Mouse (Mus musculus) limb, embryonic 14.5 days (tissue): ENCODE measurements around the gene Tnfsf12. TPM values are rescaled to one million over a fixed set of nuclear protein-coding genes. Genes with fewer than 3 reads are reported as not detected.
A peak's percentile ranks its signal among the peaks of the same experiment; 100 is the strongest.

Experiments
- ATAC-seq: fragments of 200-750 bp; cut with Nextera tagmentation; 2 replicates; pipeline ENCODE4 v1.8.0; 2017; ENCODE audit warnings: low read depth, moderate number of reproducible peaks, moderate TSS enrichment; ENCODE audit not compliant: low FRiP score
- DNase-seq: peaks from one replicate; pipeline ENCODE4 v3.0.0-alpha.2; 2015; ENCODE audit warnings: low spot score
- H3K27ac ChIP-seq: fragments of 300-500 bp; sonication (generic); replicated peaks from 2 replicates; pipeline ENCODE4 v1.5.1; 2014; ENCODE audit warnings: low read depth, mild to moderate bottlenecking, low read length, moderate library complexity, mixed read lengths
- H3K27me3 ChIP-seq: fragments of 300-500 bp; sonication (generic); 2 replicates; pipeline ENCODE4 v1.6.1; 2014; ENCODE audit warnings: low read length, mixed read lengths; ENCODE audit not compliant: control insufficient read depth, insufficient read depth
- H3K36me3 ChIP-seq: fragments of 300-500 bp; sonication (generic); 2 replicates; pipeline ENCODE4 v1.6.1; 2014; ENCODE audit warnings: mild to moderate bottlenecking, low read length, moderate library complexity, mixed read lengths; ENCODE audit not compliant: control insufficient read depth, insufficient read depth
- H3K4me1 ChIP-seq: fragments of 300-500 bp; sonication (generic); 2 replicates; pipeline ENCODE4 v1.6.1; 2014; ENCODE audit warnings: antibody characterized with exemption, low read length, mixed read lengths; ENCODE audit not compliant: control insufficient read depth, insufficient read depth
- H3K4me2 ChIP-seq: fragments of 300-500 bp; sonication (generic); replicated peaks from 2 replicates; pipeline ENCODE4 v1.6.1; 2014; ENCODE audit warnings: low read depth, mild to moderate bottlenecking, low read length, moderate library complexity; ENCODE audit not compliant: severe bottlenecking
- H3K4me3 ChIP-seq: fragments of 300-500 bp; sonication (generic); replicated peaks from 2 replicates; pipeline ENCODE4 v1.5.1; 2014; ENCODE audit warnings: low read length
- H3K9ac ChIP-seq: fragments of 300-500 bp; sonication (generic); 2 replicates; pipeline ENCODE4 v1.6.1; 2014; ENCODE audit warnings: mild to moderate bottlenecking, low read depth, low read length, moderate library complexity; ENCODE audit not compliant: severe bottlenecking
- H3K9me3 ChIP-seq: fragments of 300-500 bp; sonication (generic); 2 replicates; pipeline ENCODE4 v1.6.1; 2016; ENCODE audit warnings: low read length; ENCODE audit not compliant: control insufficient read depth
- POLR2A ChIP-seq: fragments of 200-500 bp; IDR thresholded peaks from 2 replicates; pipeline ENCODE4 v1.8.0; 2012; ENCODE audit warnings: inconsistent platforms, mild to moderate bottlenecking, moderate library complexity, borderline replicate concordance; ENCODE audit not compliant: insufficient read depth, insufficient read length; ENCODE audit errors: extremely low read depth
- WGBS: fragments of 180-500 bp; shearing (Covaris S2); extraction: QIAGEN DNeasy Blood & Tissue Kit; methylation state at CpG from one replicate; pipeline ENCODE4 v1.1.7; 2014; 5-methylcytosine and 5-hydroxymethylcytosine counted together
- polyA plus RNA-seq, 2 experiments: library from polyadenylated mRNA; depleted of rRNA in 1 of 2; stranded (reverse) in 1 of 2; unstranded in 1 of 2; fragments of >200 nt; fragmentation: Nextera tagmentation in 1 of 2; extraction: Ambion mirVana in 1 of 2; gene quantifications; 2 replicates each; pipeline versions ENCODE4 v1.2.1 to v1.2.3; 2012 to 2014

Tnfsf12 gene
- polyA plus RNA-seq, 2 experiments: 13.7 to 22.9 TPM

DNA sequence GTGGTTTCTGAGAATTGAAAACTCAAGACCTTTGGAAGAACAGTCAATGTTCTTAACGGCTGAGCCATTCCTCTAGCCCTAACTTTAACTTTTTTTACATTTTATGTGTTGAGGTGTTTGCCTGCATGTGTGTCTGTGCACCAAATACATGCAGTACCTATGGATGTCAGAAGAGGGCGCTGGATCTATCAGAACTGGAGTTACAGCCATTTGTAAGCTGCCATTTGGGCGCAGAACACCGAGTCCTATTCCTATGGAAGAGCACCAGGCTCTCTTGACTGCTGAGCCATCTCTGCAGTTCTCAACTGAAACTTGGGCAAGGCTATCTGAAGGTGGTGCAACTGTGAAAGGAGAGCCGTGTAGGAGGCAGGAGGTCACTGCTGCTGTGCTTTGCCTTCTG lies 2.9 kb upstream of the Tnfsf12 start:
- no peak for TF ChIP-seq POLR2A
- Histone ChIP-seq H3K4me2 (no peak overlapping the region), H3K9ac (no peak overlapping the region), H3K27ac (no peak overlapping the region), H3K9me3 (0 out of 2 replicates have a peak, but pooled peaks cover 5% of the 10 kb centered on the region), H3K4me3 (no peak overlapping the region), H3K36me3 (no peaks in the 10 kb centered on the region), H3K4me1 (peaks cover 7% of the 10 kb centered on the region), H3K27me3 (no peaks in the 10 kb centered on the region)
- WGBS: 78% methylated on average over 5 of the region's 5 CpGs
- no peak for DNase-seq
- no peak for ATAC-seq

GRCm38 (mm10) chr11:69697396-69697795 lies 1.7 kb upstream of the Tnfsf12 start:
- no peak overlapping the region for H3K4me3 ChIP-seq
- 90% methylated on average over 3 of the region's 3 CpGs for WGBS
- no peak overlapping the region for H3K9ac ChIP-seq
- no peak overlapping the region for H3K27ac ChIP-seq
- 0 out of 2 replicates have a peak, but pooled peaks cover 5% of the 10 kb centered on the region for H3K9me3 ChIP-seq
- ATAC-seq (no peak), DNase-seq (no peak)
- no peaks in the 10 kb centered on the region for H3K36me3 ChIP-seq
- no peak overlapping the region for H3K4me2 ChIP-seq
- H3K27me3 ChIP-seq: no peaks in the 10 kb centered on the region
- TF ChIP-seq POLR2A: no peak
- peaks cover 7% of the 10 kb centered on the region for H3K4me1 ChIP-seq

DNA sequence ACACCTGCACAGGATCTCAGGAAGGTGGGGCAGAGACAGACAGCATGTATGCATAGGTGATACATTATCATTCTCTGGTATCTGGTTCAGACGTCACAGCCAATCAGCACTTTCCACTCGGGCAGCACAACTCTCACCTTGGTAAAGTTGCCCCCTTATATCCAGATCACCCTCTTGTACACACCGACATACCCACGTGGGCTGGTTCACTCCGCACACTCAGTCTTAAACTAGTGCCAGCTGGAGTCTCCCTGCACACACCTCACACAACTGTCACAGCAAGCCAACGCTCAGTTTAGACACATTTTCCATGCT lies 646 bp downstream of the Tnfsf12 start:
- DNase-seq (no peak), ATAC-seq (no peak)
- no peak overlapping the region for H3K27ac ChIP-seq

DNA sequence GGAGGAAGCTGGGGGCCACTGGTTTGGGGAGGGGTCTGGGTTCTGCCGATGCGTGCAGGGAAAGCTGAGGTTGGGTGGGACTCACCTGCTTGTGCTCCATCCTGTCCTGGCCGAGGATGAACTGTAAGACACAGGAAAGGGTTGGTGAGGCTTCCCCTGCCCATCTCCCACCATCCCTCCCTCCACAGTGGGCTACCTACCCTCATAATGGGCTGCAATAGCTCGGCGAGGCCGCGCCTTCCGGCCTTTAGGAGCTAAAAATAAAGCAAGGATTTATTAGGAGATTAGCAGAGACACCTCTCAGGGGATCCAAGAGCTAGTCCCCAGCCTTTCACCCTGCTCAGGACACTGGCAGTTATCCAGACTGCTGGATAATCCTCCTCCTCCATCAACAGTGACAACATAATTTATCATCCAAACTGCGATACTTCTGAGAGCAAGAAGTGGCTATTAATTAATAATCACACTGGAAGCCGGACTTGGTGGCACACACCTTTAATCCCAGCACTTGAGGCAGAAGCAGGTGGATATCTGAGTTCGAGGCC lies 2.2 kb downstream of the Tnfsf12 start:
- Histone ChIP-seq H3K27me3 (no peaks in the 10 kb centered on the region), H3K36me3 (no peaks in the 10 kb centered on the region), H3K4me3 (no peak overlapping the region), H3K4me2 (no peak overlapping the region), H3K9me3 (0 out of 2 replicates have a peak, but pooled peaks cover 1% of the 10 kb centered on the region), H3K4me1 (peaks cover 7% of the 10 kb centered on the region), H3K9ac (no peak overlapping the region), H3K27ac (no peak overlapping the region)
- DNase-seq (no peak), ATAC-seq (no peak)
- 64% methylated on average over 11 of the region's 11 CpGs for WGBS
- TF ChIP-seq POLR2A: no peak

More for the DNA sequence above, 646 bp downstream of the Tnfsf12 start:
- Histone ChIP-seq H3K27me3 (no peaks in the 10 kb centered on the region), H3K4me3 (peak overlapping the region; percentile 53), H3K4me2 (peak overlapping the region; percentile 91), H3K36me3 (no peaks in the 10 kb centered on the region), H3K4me1 (peaks cover 7% of the 10 kb centered on the region), H3K9ac (peak overlapping the region; percentile 83), H3K9me3 (0 out of 2 replicates have a peak, but pooled peaks cover 5% of the 10 kb centered on the region)
- 13% methylated on average over 6 of the region's 6 CpGs for WGBS
- TF ChIP-seq POLR2A: no peak

- H3K4me2 ChIP-seq: no peak overlapping the region
- H3K9ac ChIP-seq: no peak overlapping the region
- H3K4me1 ChIP-seq: peaks cover 7% of the 10 kb centered on the region
- no peak for TF ChIP-seq POLR2A
- H3K9me3 ChIP-seq: no peaks in the 10 kb centered on the region
- ATAC-seq (no peak), DNase-seq (no peak)
- no peaks in the 10 kb centered on the region for H3K27me3 ChIP-seq
- H3K4me3 ChIP-seq: no peak overlapping the region
- H3K36me3 ChIP-seq: no peaks in the 10 kb centered on the region
- no peak overlapping the region for H3K27ac ChIP-seq
- 91% methylated on average over 6 of the region's 6 CpGs for WGBS
Observed at GRCm38 (mm10) chr11:69692863-69693262, 2.8 kb downstream of the Tnfsf12 start.
